Mouse (Mus musculus) lung, adult 2 months (tissue): Measurements from ENCODE around the gene Anapc5. TPM values are rescaled to one million over a fixed set of nuclear protein-coding genes. Genes with fewer than 3 reads are reported as not detected.

Experiments
- DNase-seq: peaks from one replicate; pipeline ENCODE4 v3.0.0; 2022
- H3K4me1 ChIP-seq: fragments of 200-500 bp; 2 replicates; pipeline ENCODE4 v1.6.1; 2011; ENCODE audit warnings: low read length; ENCODE audit not compliant: control insufficient read depth, insufficient read depth
- H3K4me3 ChIP-seq: fragments of 200-500 bp; replicated peaks from 2 replicates; pipeline ENCODE3; 2011; ENCODE audit warnings: low read depth, mild to moderate bottlenecking, control low read depth, low read length; ENCODE audit errors: extremely low read depth
- CTCF ChIP-seq: fragments of 200-500 bp; IDR thresholded peaks from 2 replicates; pipeline ENCODE4 v1.5.1; 2011; ENCODE audit warnings: mild to moderate bottlenecking, low read length, control low read depth; ENCODE audit not compliant: insufficient read depth
- POLR2A ChIP-seq: fragments of 200-500 bp; IDR thresholded peaks from 2 replicates; pipeline ENCODE4 v1.6.1; 2011; ENCODE audit warnings: low read depth, mild to moderate bottlenecking, control low read depth, low read length, borderline replicate concordance; ENCODE audit errors: extremely low read depth
- WGBS: fragments of 180-500 bp; shearing (Covaris S2); methylation state at CpG from one replicate; pipeline ENCODE4 v1.1.7; 2018; 5-methylcytosine and 5-hydroxymethylcytosine counted together
- polyA plus RNA-seq: library from polyadenylated mRNA; depleted of rRNA; stranded (reverse); fragments of >200 nt; gene quantifications from 2 replicates; pipeline ENCODE4 v1.2.3, GENCODE M21; 2012

Anapc5 gene
- polyA plus RNA-seq, 1 experiment = 274 TPM

DNA sequence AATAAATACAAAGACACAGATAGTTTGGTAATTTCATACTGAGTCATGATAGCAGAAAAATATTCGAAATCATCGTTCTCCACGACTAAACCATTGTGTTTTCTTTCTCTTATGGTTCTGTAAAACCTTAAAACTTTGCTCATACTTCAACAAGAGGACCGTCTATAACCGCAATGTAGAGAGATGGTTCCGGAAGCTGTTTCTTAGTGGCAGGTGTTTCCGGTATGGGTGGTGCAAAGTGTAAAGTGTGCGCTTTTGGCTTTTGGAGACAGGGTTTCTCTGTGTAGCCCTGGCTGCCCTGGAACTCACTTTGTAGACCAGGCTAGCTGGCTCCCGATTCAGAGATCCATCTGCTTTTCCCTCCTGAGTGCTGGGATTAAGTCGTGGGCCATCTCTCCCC is 11.4 kb upstream of the Anapc5 start:
- DNase-seq = no peak
- no peak overlapping the region for H3K4me3 ChIP-seq
- WGBS = 82% methylated on average over 10 of the region's 10 CpGs

DNA sequence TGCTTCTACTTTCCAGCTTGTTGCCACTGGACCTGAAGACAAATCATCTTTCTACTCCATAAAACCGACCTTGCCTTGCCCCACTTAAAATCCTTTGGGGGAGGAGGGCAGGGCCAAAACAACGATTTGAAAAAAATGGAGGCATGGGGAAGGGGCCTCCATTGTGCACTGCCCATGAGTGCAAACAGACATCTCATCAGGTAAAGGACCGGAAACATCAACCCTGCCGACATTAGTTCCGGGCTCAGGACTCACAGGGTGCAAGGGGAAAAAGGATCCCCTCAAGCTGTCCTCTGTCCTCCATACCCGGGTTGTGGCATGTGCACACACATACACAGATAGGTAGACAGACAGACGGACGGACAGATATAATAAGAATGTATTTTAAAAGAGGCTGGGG is 4.0 kb upstream of the Anapc5 start:
- Histone ChIP-seq H3K4me3 (no peak overlapping the region), H3K4me1 (no peaks in the 10 kb centered on the region)
- DNase-seq = no peak
- TF ChIP-seq CTCF = no peak
- no peak for TF ChIP-seq POLR2A
- 83% methylated on average over 8 of the region's 8 CpGs for WGBS

More for the DNA sequence above, 11.4 kb upstream of the Anapc5 start:
- TF ChIP-seq CTCF (no peak), POLR2A (no peak)
- no peaks in the 10 kb centered on the region for H3K4me1 ChIP-seq

DNA sequence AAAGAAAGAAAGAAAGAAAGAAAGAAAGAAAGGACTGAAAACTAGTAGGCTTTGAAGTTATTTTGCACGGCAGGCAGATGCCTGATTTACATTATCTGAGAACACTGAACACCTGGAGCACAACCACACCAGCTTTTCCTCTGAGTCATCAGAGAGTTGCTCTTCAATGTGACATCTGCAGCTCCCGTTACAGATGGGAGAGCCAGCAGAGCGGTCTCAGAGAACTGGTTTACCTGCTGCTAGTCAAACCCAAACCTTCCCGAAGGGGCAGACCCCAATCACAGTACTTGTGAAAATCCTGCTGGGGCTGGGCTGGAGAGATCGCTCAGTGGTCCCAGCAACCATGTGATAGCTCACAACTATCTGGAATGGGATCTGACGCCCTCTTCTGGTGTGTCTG is 3.3 kb upstream of the Anapc5 start:
- TF ChIP-seq POLR2A = no peak
- no peak for TF ChIP-seq CTCF
- no peak for DNase-seq
- Histone ChIP-seq H3K4me3 (no peak overlapping the region), H3K4me1 (no peaks in the 10 kb centered on the region)
- 59% methylated on average over 6 of the region's 6 CpGs for WGBS

DNA sequence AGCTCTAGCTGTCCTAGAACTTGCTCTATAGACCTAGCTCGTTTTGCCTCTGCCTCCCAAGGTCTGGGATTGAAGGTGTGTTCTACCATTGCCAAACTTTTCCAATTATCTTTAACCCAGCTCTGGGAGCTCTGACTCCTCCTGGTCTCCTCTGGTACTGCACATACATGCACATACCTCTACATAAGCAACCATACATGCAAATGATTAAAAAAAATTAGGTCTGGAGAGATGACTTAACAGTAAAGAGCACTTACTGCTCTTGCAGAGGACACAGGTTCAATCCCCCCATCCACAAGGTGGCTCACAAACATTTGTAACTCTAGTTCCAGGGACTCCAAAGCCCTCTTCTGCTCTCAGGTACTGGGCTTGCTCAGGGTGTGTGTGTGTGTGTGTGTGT is 2.8 kb upstream of the Anapc5 start:
- Histone ChIP-seq H3K4me1 (no peaks in the 10 kb centered on the region), H3K4me3 (no peak overlapping the region)
- 60% methylated on average over 1 of the region's 1 CpGs for WGBS
- TF ChIP-seq POLR2A (no peak), CTCF (no peak)
- no peak for DNase-seq

DNA sequence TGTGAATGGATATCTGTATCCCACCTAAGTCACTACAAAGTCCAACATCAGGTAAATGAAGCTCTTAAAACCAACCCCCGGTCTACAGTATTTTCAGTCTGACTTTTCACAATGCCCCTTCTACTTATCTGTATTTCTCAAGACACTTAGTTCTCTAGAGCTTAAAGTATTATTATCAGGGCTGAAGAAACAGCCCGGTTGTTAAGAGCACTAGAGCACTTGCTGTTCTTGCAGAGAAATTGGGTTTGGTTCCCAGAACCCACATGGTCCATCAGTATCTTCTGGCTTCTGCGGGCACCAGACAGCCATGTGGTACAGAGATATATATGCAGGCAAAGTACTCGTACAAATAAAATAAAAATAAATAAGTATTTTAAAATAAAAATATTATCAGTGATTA is 1.3 kb upstream of the Anapc5 start:
- Histone ChIP-seq H3K4me3 (no peak overlapping the region), H3K4me1 (no peaks in the 10 kb centered on the region)
- no peak for TF ChIP-seq POLR2A
- TF ChIP-seq CTCF = no peak
- DNase-seq = no peak
- 81% methylated on average over 4 of the region's 4 CpGs for WGBS

DNA sequence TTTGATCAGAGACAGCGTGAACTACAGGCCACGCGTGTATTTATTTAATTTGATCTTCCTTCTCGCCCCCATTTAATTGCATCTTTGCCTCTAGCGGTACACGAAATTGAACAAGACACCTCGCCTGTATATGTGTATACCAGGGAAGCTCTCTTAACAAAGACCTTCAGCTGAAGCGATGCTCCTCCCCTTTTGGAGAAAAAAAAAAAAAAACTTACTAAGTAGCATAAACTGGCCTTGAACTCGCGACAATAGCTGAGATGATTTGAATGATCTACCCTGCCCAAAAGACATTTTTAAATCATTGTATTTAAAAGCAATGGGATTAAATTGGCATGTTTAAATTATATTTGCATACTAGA is 366 bp upstream of the Anapc5 start:
- TF ChIP-seq POLR2A = no peak
- TF ChIP-seq CTCF = no peak
- peak overlapping the region; percentile 67 for H3K4me3 ChIP-seq
- no peak for DNase-seq
- H3K4me1 ChIP-seq = no peaks in the 10 kb centered on the region
- WGBS = 0% methylated on average over 10 of the region's 10 CpGs

DNA sequence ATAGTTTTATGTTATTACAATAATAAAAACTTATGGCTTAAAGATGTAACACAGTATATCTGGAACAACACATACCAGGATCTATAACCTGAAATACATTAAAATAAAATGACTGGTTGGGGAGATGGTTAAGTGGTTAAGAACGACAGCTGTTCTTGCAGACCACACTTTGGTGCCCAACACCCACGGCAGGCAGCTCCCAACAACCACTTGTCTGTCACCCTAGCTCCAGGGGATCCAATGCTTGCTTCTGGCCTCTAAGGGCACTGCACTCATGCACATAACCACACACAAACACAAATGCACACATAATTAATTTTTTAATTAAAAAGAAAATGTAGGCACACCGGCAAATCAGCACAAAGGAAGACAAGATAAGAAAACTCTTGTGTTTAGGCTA is 8.4 kb downstream of the Anapc5 start:
- Histone ChIP-seq H3K4me1 (no peaks in the 10 kb centered on the region), H3K4me3 (no peak overlapping the region)
- DNase-seq = no peak
- TF ChIP-seq CTCF (no peak), POLR2A (no peak)
- WGBS = 67% methylated on average over 3 of the region's 3 CpGs

DNA sequence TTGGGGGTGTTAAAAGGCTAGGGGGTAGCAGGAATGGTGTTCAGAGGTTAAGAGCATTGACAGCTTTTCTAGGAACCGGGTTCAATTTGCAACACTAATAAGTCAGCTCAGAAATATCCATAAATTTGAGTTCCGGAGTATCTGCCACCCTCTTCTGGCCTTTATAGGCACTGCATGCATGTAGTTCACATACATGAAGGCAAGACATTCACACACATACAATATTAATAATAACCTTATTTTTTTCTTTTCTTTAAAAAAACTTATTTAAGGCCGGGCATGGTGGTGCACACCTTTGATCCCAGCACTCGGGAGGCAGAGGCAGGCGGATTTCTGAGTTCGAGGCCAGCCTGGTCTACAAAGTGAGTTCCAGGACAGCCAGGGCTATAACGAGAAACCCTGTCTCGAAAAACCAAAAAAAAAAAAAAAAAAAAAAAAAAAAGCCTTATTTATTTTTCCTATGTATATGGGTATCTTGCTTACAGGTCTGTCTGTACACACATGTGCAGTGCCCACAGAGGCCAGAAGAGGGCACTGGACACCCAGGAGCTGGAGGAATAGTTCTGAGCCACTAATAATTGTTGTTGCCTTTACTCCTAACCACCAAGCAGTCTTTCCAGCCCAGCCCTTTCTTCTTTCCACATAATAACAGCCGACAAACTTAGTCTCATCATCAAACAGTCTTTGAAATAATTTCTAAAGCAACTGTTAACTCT is 9.6 kb downstream of the Anapc5 start:
- 88% methylated on average over 9 of the region's 9 CpGs for WGBS
- DNase-seq = peak; percentile 58
- no peak overlapping the region for H3K4me3 ChIP-seq
- H3K4me1 ChIP-seq = no peaks in the 10 kb centered on the region
- TF ChIP-seq CTCF = peak; percentile 92
- TF ChIP-seq POLR2A = no peak

DNA sequence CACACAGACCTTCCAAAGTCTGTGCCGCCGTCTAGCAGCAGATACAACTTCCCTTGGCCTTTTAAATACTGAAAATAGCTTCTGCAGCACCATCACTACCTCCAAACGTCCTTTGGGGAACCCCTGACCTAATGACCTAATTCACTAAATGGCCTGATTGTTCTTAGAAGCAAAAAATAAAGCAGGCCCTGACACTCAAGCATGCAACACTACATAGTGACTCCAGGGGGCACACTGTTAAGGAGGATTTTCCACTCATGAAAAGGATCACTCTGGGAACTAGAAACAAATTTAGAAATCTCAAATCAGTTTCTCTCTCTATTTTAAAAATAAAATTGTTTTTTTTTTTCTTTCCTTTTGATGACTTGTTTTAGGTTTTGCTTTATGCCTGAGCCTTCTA is 15.6 kb downstream of the Anapc5 start:
- TF ChIP-seq POLR2A (no peak), CTCF (no peak)
- 62% methylated on average over 3 of the region's 3 CpGs for WGBS
- no peak for DNase-seq
- no peaks in the 10 kb centered on the region; the same call in 1 of the 2 replicates for H3K4me1 ChIP-seq
- no peak overlapping the region for H3K4me3 ChIP-seq

DNA sequence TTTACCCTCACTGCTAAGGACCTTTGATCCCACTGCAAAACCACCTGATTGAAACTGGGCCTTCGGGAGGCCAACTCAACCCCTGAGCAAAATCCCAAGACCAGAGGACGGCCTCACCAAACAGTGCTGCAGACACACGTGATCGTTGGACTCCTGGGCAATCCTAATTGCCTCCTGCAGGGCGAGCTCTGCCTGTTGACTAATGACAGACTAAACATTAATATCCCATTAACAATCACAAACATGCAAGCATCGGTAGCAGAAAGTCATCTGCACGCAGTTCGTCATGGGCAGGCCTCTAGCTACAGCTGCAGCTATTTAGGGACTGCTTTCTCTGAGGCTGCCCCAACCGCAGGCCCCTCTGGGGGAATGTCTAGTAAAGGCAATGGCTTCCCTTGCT is 18.4 kb downstream of the Anapc5 start:
- Histone ChIP-seq H3K4me3 (no peak overlapping the region), H3K4me1 (peaks cover 3% of the 10 kb centered on the region)
- DNase-seq = no peak
- 69% methylated on average over 9 of the region's 9 CpGs for WGBS
- TF ChIP-seq POLR2A (no peak), CTCF (no peak)
